Mouse (Mus musculus): ENCODE measurements at regions not wholly inside any gene's neighbourhood (a gene's known extent, or its start where the extent isn't known, plus 50 kb on each side); places are given as distances from the start of the nearest gene placed in this dataset.

- no peak for DNase-seq (ENCODE audit: low spot score)
Observed at GRCm38 (mm10) chr19:54783729-54784128, 343.3 kb downstream of the Gpam start.

- peak; percentile 43 for DNase-seq (ENCODE audit: low spot score)
Observed at GRCm38 (mm10) chr19:54757761-54758160, 369.3 kb downstream of the Gpam start.

GRCm38 (mm10) chr19:54756681-54757257 is 370.3 kb downstream of the Gpam start:
- peak; percentile 12 for DNase-seq (ENCODE audit: low spot score)

GRCm38 (mm10) chr19:54755451-54755850 is 371.6 kb downstream of the Gpam start:
- no peak for DNase-seq (ENCODE audit: low spot score)

GRCm38 (mm10) chr19:54733938-54734337 is 393.1 kb downstream of the Gpam start:
- DNase-seq (ENCODE audit: low spot score) = no peak

GRCm38 (mm10) chr19:54731749-54732148 is 395.3 kb downstream of the Gpam start:
- DNase-seq (ENCODE audit: low spot score) = no peak

GRCm38 (mm10) chr19:54731315-54731714 is 395.7 kb downstream of the Gpam start:
- no peak for DNase-seq (ENCODE audit: low spot score)

GRCm38 (mm10) chr19:54730801-54731200 is 396.2 kb downstream of the Gpam start:
- DNase-seq (ENCODE audit: low spot score) = no peak

- DNase-seq (ENCODE audit: low spot score) = no peak
Observed at GRCm38 (mm10) chr19:54730296-54730695, 396.7 kb downstream of the Gpam start.

GRCm38 (mm10) chr19:54722091-54722490 is 404.9 kb downstream of the Gpam start:
- no peak for DNase-seq (ENCODE audit: low spot score)

GRCm38 (mm10) chr19:54697411-54697810 is 429.6 kb downstream of the Gpam start:
- DNase-seq (ENCODE audit: low spot score) = no peak

GRCm38 (mm10) chr19:54693714-54694113 is 433.3 kb downstream of the Gpam start:
- DNase-seq (ENCODE audit: low spot score) = no peak

- DNase-seq (ENCODE audit: low spot score) = no peak
Observed at GRCm38 (mm10) chr19:54693094-54693493, 433.9 kb downstream of the Gpam start.

- DNase-seq (ENCODE audit: low spot score) = no peak
Observed at GRCm38 (mm10) chr19:54691861-54692260, 435.2 kb downstream of the Gpam start.

GRCm38 (mm10) chr19:54688630-54689029 is 438.4 kb downstream of the Gpam start:
- peak; percentile 12 for DNase-seq (ENCODE audit: low spot score)

GRCm38 (mm10) chr19:54685147-54685546 is 441.9 kb downstream of the Gpam start:
- DNase-seq (ENCODE audit: low spot score) = no peak
